Mouse (Mus musculus): Measurements from ENCODE around the gene Cemip. TPM values are rescaled to one million over a fixed set of nuclear protein-coding genes. Genes with fewer than 3 reads are reported as not detected.

Gene Cemip
- total and polyA plus RNA-seq, 3 experiments = under 0.01 TPM; not detected in 2

GRCm38 (mm10) chr7:84085049-84085945 is 1.0 kb downstream of the Cemip start:
- no peaks in the 10 kb centered on the region for H3K9me3 ChIP-seq (replicated peaks; ENCODE audit: low read length)

GRCm38 (mm10) chr7:84077257-84078013 is 8.9 kb downstream of the Cemip start:
- dilution Hi-C loops (cut with MboI; ENCODE audit: extremely low pct_ligation_motif_present, extremely low pct_unique_long_range_greater_than_20kb, low sequenced_read_pairs) (no loop called here), in situ Hi-C loops (cut with MboI; ENCODE audit: low pct_ligation_motif_present, low pct_unique_long_range_greater_than_20kb, low sequenced_read_pairs) (no loop called here)
- Histone ChIP-seq H3K27ac (ENCODE audit: insufficient read depth, low read depth) (no peak overlapping the region), H3K4me3 (replicated peaks in 1 of 3; ENCODE audit: low read depth in 2 of 3, low read length in 2 of 3, poor library complexity in 1 of 3) (no peak overlapping the region), H3K36me3 (replicated peaks in 1 of 2; ENCODE audit: control insufficient read depth in 1 of 2, insufficient read depth in 1 of 2, low read length in 1 of 2) (no peaks in the 10 kb centered on the region), H3K4me2 (ENCODE audit: insufficient read depth, low read depth, poor library complexity, severe bottlenecking) (no peak overlapping the region), H3K27me3 (replicated peaks) (peaks cover 26% of the 10 kb centered on the region), H3K9me3 (replicated peaks; ENCODE audit: low read length) (no peaks in the 10 kb centered on the region), H3K9ac (ENCODE audit: insufficient read depth, low read depth) (no peak overlapping the region), H3K79me2 (replicated peaks; ENCODE audit: control insufficient read depth, extremely low read depth, insufficient read depth, poor library complexity, severe bottlenecking) (no peaks in the 10 kb centered on the region), H3K4me1 (ENCODE audit: control insufficient read depth in 1 of 2, insufficient read depth in 2 of 2) (no peaks in the 10 kb centered on the region)
- no peak for DNase-seq (ENCODE audit: extremely low read depth)
- TF ChIP-seq USF1 (IDR thresholded peaks at IDR 0.05; ENCODE audit: low read depth, low read length) (no peak), USF2 (conservative IDR thresholded peaks at IDR 0.05; ENCODE audit: low read depth, low read length) (no peak)

More at GRCm38 (mm10) chr7:84085049-84085945, 1.0 kb downstream of the Cemip start:
- dilution Hi-C loops (cut with MboI; ENCODE audit: extremely low pct_ligation_motif_present, extremely low pct_unique_long_range_greater_than_20kb, low sequenced_read_pairs) (no loop called here), in situ Hi-C loops (cut with MboI; ENCODE audit: low pct_ligation_motif_present, low pct_unique_long_range_greater_than_20kb, low sequenced_read_pairs) (loop anchor here (5.0 to 10.0 kb wide), 2 partner anchors 170 to 192 kb away; no protein-coding TSS in a partner anchor)
- H3K4me2 ChIP-seq (ENCODE audit: insufficient read depth, low read depth, poor library complexity, severe bottlenecking) = no peak overlapping the region
- peaks cover 2 to 12% of the 10 kb centered on the region in 2 experiments; a peak in 3 of 4 replicates for H3K4me1 ChIP-seq (ENCODE audit: control insufficient read depth in 1 of 2, insufficient read depth in 2 of 2)
- H3K79me2 ChIP-seq (replicated peaks; ENCODE audit: control insufficient read depth, extremely low read depth, insufficient read depth, poor library complexity, severe bottlenecking) = no peaks in the 10 kb centered on the region
- no peak overlapping the region for H3K4me3 ChIP-seq (replicated peaks in 1 of 3; ENCODE audit: low read depth in 2 of 3, low read length in 2 of 3, poor library complexity in 1 of 3)
- DNase-seq (ENCODE audit: extremely low read depth) = no peak
- no peak overlapping the region for H3K27ac ChIP-seq (ENCODE audit: insufficient read depth, low read depth)
- H3K27me3 ChIP-seq (replicated peaks) = peaks cover 35% of the 10 kb centered on the region
- H3K36me3 ChIP-seq (replicated peaks in 1 of 2; ENCODE audit: control insufficient read depth in 1 of 2, insufficient read depth in 1 of 2, low read length in 1 of 2) = no peaks in the 10 kb centered on the region
- no peak overlapping the region for H3K9ac ChIP-seq (ENCODE audit: insufficient read depth, low read depth)
- TF ChIP-seq JUND (conservative IDR thresholded peaks at IDR 0.05; ENCODE audit: low read depth, low read length) = no peak

GRCm38 (mm10) chr7:84074266-84074665 is 12.0 kb downstream of the Cemip start:
- H3K4me2 ChIP-seq (ENCODE audit: insufficient read depth, low read depth, poor library complexity, severe bottlenecking) = no peak overlapping the region
- no peak for TF ChIP-seq UBTF (IDR thresholded peaks at IDR 0.05; ENCODE audit: low read depth, low read length)
- peaks cover 18% of the 10 kb centered on the region for H3K27me3 ChIP-seq (replicated peaks)
- H3K27ac ChIP-seq (ENCODE audit: insufficient read depth, low read depth) = no peak overlapping the region
- H3K4me1 ChIP-seq (ENCODE audit: control insufficient read depth in 1 of 2, insufficient read depth in 2 of 2) = no peaks in the 10 kb centered on the region
- no peak for DNase-seq (ENCODE audit: extremely low read depth)
- H3K36me3 ChIP-seq (replicated peaks in 1 of 2; ENCODE audit: control insufficient read depth in 1 of 2, insufficient read depth in 1 of 2, low read length in 1 of 2) = no peaks in the 10 kb centered on the region
- H3K79me2 ChIP-seq (replicated peaks; ENCODE audit: control insufficient read depth, extremely low read depth, insufficient read depth, poor library complexity, severe bottlenecking) = no peaks in the 10 kb centered on the region
- H3K9me3 ChIP-seq (replicated peaks; ENCODE audit: low read length) = no peaks in the 10 kb centered on the region
- no peak overlapping the region for H3K4me3 ChIP-seq (replicated peaks in 1 of 3; ENCODE audit: low read depth in 2 of 3, low read length in 2 of 3, poor library complexity in 1 of 3)
- no peak overlapping the region for H3K9ac ChIP-seq (ENCODE audit: insufficient read depth, low read depth)
- dilution Hi-C loops (cut with MboI; ENCODE audit: extremely low pct_ligation_motif_present, extremely low pct_unique_long_range_greater_than_20kb, low sequenced_read_pairs) (no loop called here), in situ Hi-C loops (cut with MboI; ENCODE audit: low pct_ligation_motif_present, low pct_unique_long_range_greater_than_20kb, low sequenced_read_pairs) (no loop called here)

All from CH12.LX (cell line).